ENCODE assay signal across 10 mouse cellular contexts in the genomic region with DNA sequence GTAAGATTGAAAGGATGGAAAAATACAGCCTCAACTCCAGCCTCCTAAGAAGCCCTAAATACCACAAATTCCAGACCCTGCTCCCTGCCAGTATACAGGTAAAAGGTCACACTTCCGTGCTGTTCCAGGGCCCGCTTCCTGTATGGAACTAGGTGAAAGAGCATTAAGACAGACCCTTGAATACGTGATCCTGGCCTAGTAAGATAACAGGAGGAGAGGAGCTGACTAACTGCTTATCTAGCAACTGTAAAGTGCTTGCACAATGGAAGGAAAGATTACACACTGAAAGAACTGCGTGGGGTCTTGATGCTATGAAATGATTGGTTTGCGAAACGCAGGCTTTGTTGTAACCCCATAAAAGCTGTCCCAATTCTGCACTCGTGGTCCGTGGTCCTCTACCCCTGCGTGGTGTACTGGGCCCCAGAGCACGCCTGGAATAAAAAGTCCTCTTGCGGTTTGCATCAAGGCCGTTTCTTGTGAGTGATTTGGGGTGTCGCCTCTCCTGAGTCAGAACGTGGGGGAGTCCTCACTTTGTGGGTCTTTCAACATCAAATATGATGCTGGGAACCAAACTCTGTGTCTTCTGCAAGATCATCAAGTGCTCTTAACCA. TPM values are rescaled to one million over a fixed set of nuclear protein-coding genes. Genes with fewer than 3 reads are reported as not detected.
A peak's percentile ranks its signal among the peaks of the same experiment; 100 is the strongest.
DNase-seq lines count a peak whose midpoint lies in the region; ATAC-seq and TF ChIP-seq lines count a peak whose summit lies in the region.
"Had no signal": no experiment of that assay in that cellular context is flagged by ENCODE, and none has a peak within 500 bp of the region (broad histone marks: within the 10 kb centered on the region; RNA-seq: fewer than 3 reads in every experiment).

No protein-coding gene starts in this region.

- DNase-seq in heart, adult 18-20 months, result no peak
- peak; percentile 82 for DNase-seq in R1 (ENCODE audit: low read depth, low spot score)
- no peak for DNase-seq in hindbrain, postnatal 0 days (ENCODE audit: low spot score)
- DNase-seq in liver, adult 2 months (ENCODE audit: extremely low read depth, low read depth, low spot score), result peak; percentile 25
- DNase-seq in adrenal gland, adult 2 months, result no peak
- no peak for DNase-seq in lung, adult 2 months
- DNase-seq: gastrocnemius, postnatal 10 days; right cerebral cortex, postnatal 4 days had no signal

- no peak overlapping the region for H3K4me3 ChIP-seq in heart, embryonic 11.5 days (ENCODE audit: low read depth, low read length)
- H3K4me3 ChIP-seq in hindbrain, postnatal 0 days (ENCODE audit: low read length), result no peak overlapping the region
- H3K4me3 ChIP-seq in liver, adult 2 months (ENCODE audit: insufficient read depth, low read depth, low read length), result no peak overlapping the region
- H3K4me3 ChIP-seq in lung, adult 2 months (replicated peaks; ENCODE audit: extremely low read depth, low read depth, low read length), result no peak overlapping the region

- no peaks in the 10 kb centered on the region for H3K27me3 ChIP-seq in heart, embryonic 11.5 days (ENCODE audit: control insufficient read depth, insufficient read depth, low read length)
- H3K27me3 ChIP-seq in hindbrain, postnatal 0 days (ENCODE audit: insufficient read depth, low read length), result no peaks in the 10 kb centered on the region
- H3K27me3 ChIP-seq in liver, adult 2 months (ENCODE audit: control insufficient read depth, insufficient read depth, low read length), result no peaks in the 10 kb centered on the region

- H3K4me1 ChIP-seq in heart, embryonic 11.5 days (ENCODE audit: control insufficient read depth, insufficient read depth, low read length), result peaks cover 14% of the 10 kb centered on the region
- H3K4me1 ChIP-seq in hindbrain, postnatal 0 days (ENCODE audit: insufficient read depth, low read length), result peaks cover 9% of the 10 kb centered on the region; the same call in 1 of the 2 replicates
- H3K4me1 ChIP-seq in liver, adult 2 months (ENCODE audit: control insufficient read depth, insufficient read depth, low read length), result peaks cover 5% of the 10 kb centered on the region; the same call in 1 of the 2 replicates
- H3K4me1 ChIP-seq in lung, adult 2 months (ENCODE audit: control insufficient read depth, insufficient read depth, low read length), result no peaks in the 10 kb centered on the region; the same call in 1 of the 2 replicates

- ATAC-seq in heart, embryonic 11.5 days (replicated peaks; ENCODE audit: insufficient number of reproducible peaks, low FRiP score, low TSS enrichment), result no peak
- ATAC-seq in hindbrain, postnatal 0 days, result no peak
- ATAC-seq in erythroid progenitor cell, adult 5-6 weeks (replicated peaks; ENCODE audit: low FRiP score, poor library complexity, severe bottlenecking), result no peak

- no peak overlapping the region for H3K4me2 ChIP-seq in heart, embryonic 11.5 days
- no peak overlapping the region for H3K4me2 ChIP-seq in hindbrain, postnatal 0 days (ENCODE audit: low read depth, low read length)

- peaks cover 11% of the 10 kb centered on the region for H3K79me2 ChIP-seq in liver, adult 2 months (ENCODE audit: control insufficient read depth, insufficient read depth, low read length)

- H3K36me3 ChIP-seq in heart, embryonic 11.5 days (ENCODE audit: control insufficient read depth, insufficient read depth, low read length), result no peaks in the 10 kb centered on the region
- H3K36me3 ChIP-seq in hindbrain, postnatal 0 days (ENCODE audit: insufficient read depth, low read length), result no peaks in the 10 kb centered on the region
- no peaks in the 10 kb centered on the region for H3K36me3 ChIP-seq in liver, adult 2 months (ENCODE audit: control insufficient read depth, insufficient read depth, low read length)

- H3K9me3 ChIP-seq in heart, embryonic 11.5 days (replicated peaks; ENCODE audit: control insufficient read depth, low read length), result no peaks in the 10 kb centered on the region
- no peaks in the 10 kb centered on the region for H3K9me3 ChIP-seq in hindbrain, postnatal 0 days (ENCODE audit: low read length)

- no peak for TF ChIP-seq POLR2A in liver, adult 2 months (IDR thresholded peaks at IDR 0.05; ENCODE audit: extremely low read depth, insufficient read depth, low read length)
- TF ChIP-seq POLR2A in lung, adult 2 months (IDR thresholded peaks at IDR 0.05; ENCODE audit: borderline replicate concordance, extremely low read depth, low read depth, low read length), result no peak

- WGBS in heart, embryonic 11.5 days (ENCODE audit: insufficient replicate concordance), result 73% methylated on average over 14 of the region's 14 CpGs
- 92% methylated on average over 14 of the region's 14 CpGs for WGBS in hindbrain, postnatal 0 days
- WGBS in liver, adult 2 months, result 71% methylated on average over 14 of the region's 14 CpGs
- WGBS in lung, adult 2 months, result 76% methylated on average over 14 of the region's 14 CpGs

- H3K27ac ChIP-seq in heart, embryonic 11.5 days (ENCODE audit: low read depth, low read length), result peak overlapping the region; percentile 38; the same call in 1 of the 2 replicates
- 0 out of 2 replicates have a peak overlapping the region, but pooled peaks have one; percentile 98 for H3K27ac ChIP-seq in hindbrain, postnatal 0 days
- H3K27ac ChIP-seq in liver, adult 2 months (replicated peaks; ENCODE audit: insufficient read depth, low read depth, low read length), result peak overlapping the region; percentile 52

- TF ChIP-seq CTCF in hindbrain, postnatal 0 days (IDR thresholded peaks at IDR 0.05; ENCODE audit: low read depth), result no peak
- TF ChIP-seq CTCF in liver, adult 2 months (IDR thresholded peaks at IDR 0.05; ENCODE audit: low read depth, low read length), result no peak
- no peak for TF ChIP-seq CTCF in lung, adult 2 months (IDR thresholded peaks at IDR 0.05; ENCODE audit: insufficient read depth, low read length)

- no peak overlapping the region for H3K9ac ChIP-seq in heart, embryonic 11.5 days (ENCODE audit: low read depth, low read length)
- no peak overlapping the region for H3K9ac ChIP-seq in hindbrain, postnatal 0 days (replicated peaks; ENCODE audit: low read length)
- H3K9ac ChIP-seq in liver, adult 2 months (ENCODE audit: low read depth, low read length), result no peak overlapping the region

RNA-seq across cellular contexts. Expression of a gene that starts 0.7 kb away (rescaled TPM):
- 55.5 and 67.1 TPM in 2 replicates for polyA plus RNA-seq in heart, embryonic 11.5 days (2014; fragmentation: Nextera tagmentation; extraction: Ambion mirVana)
- 10 to 100 TPM; 37.6 to 38.3 TPM for total RNA-seq in heart, adult 18-20 months (2021)
- total RNA-seq in hindbrain, postnatal 0 days (2014; rRNA removed), result 47.2 and 48.0 TPM in 2 replicates
- polyA plus RNA-seq in hindbrain, postnatal 0 days (2015; fragmentation: Nextera tagmentation; extraction: Ambion mirVana), result 116 and 119 TPM in 2 replicates
- total RNA-seq in liver, adult 2 months (2014; rRNA removed), result 17.3 and 23.7 TPM in 2 replicates
- 4.3 and 4.4 TPM in 2 replicates for polyA plus RNA-seq in liver, adult 2 months (2012; rRNA removed)
- 10 to 100 TPM; 38.8 to 40.9 TPM for total RNA-seq in adrenal gland, adult 2 months (2021)
- polyA plus RNA-seq in adrenal gland, adult 2 months (2012; rRNA removed), result 3.5 and 4.5 TPM in 2 replicates
- 14.7 and 16.6 TPM in 2 replicates for total RNA-seq in erythroid progenitor cell, adult 5-6 weeks (2015; ENCODE audit: low replicate concordance)
- total RNA-seq in erythroid progenitor cell, adult 5-6 weeks (2017; ENCODE audit: low replicate concordance), result 31.7 and 38.2 TPM in 2 replicates
- 6.1 and 12.5 TPM in 2 replicates for polyA plus RNA-seq in lung, adult 2 months (2012; rRNA removed)

RNA-seq across cellular contexts. Expression of a gene that starts 52.0 kb away (rescaled TPM):
- polyA plus RNA-seq in heart, embryonic 11.5 days (2014; fragmentation: Nextera tagmentation; extraction: Ambion mirVana), result 137 and 146 TPM in 2 replicates
- total RNA-seq in heart, adult 18-20 months (2021), result 10 to 100 TPM; 39.3 to 44.3 TPM
- 32.2 and 42.0 TPM in 2 replicates for total RNA-seq in hindbrain, postnatal 0 days (2014; rRNA removed)
- 82.3 and 91.3 TPM in 2 replicates for polyA plus RNA-seq in hindbrain, postnatal 0 days (2015; fragmentation: Nextera tagmentation; extraction: Ambion mirVana)
- total RNA-seq in liver, adult 2 months (2014; rRNA removed), result 58.5 and 73.5 TPM in 2 replicates
- polyA plus RNA-seq in liver, adult 2 months (2012; rRNA removed), result 20.8 and 24.7 TPM in 2 replicates
- 10 to 100 TPM; 54.1 to 68.9 TPM for total RNA-seq in adrenal gland, adult 2 months (2021)
- 50.4 and 73.4 TPM in 2 replicates for polyA plus RNA-seq in adrenal gland, adult 2 months (2012; rRNA removed)
- total RNA-seq in erythroid progenitor cell, adult 5-6 weeks (2015; ENCODE audit: low replicate concordance), result 119 and 159 TPM in 2 replicates
- 110 and 118 TPM in 2 replicates for total RNA-seq in erythroid progenitor cell, adult 5-6 weeks (2017; ENCODE audit: low replicate concordance)
- polyA plus RNA-seq in lung, adult 2 months (2012; rRNA removed), result 29.6 and 36.3 TPM in 2 replicates

RNA-seq across cellular contexts. Expression of a gene that starts 56.3 kb away (rescaled TPM):
- 42.2 and 48.9 TPM in 2 replicates for polyA plus RNA-seq in heart, embryonic 11.5 days (2014; fragmentation: Nextera tagmentation; extraction: Ambion mirVana)
- 100 to 1,000 TPM; 317 to 395 TPM for total RNA-seq in heart, adult 18-20 months (2021)
- 37.9 and 38.4 TPM in 2 replicates for total RNA-seq in hindbrain, postnatal 0 days (2014; rRNA removed)
- 46.0 and 51.8 TPM in 2 replicates for polyA plus RNA-seq in hindbrain, postnatal 0 days (2015; fragmentation: Nextera tagmentation; extraction: Ambion mirVana)
- total RNA-seq in liver, adult 2 months (2014; rRNA removed), result 13.5 and 14.3 TPM in 2 replicates
- 8.4 and 10.0 TPM in 2 replicates for polyA plus RNA-seq in liver, adult 2 months (2012; rRNA removed)
- total RNA-seq in adrenal gland, adult 2 months (2021), result 10 to 100 TPM; 36.2 to 44.4 TPM
- polyA plus RNA-seq in adrenal gland, adult 2 months (2012; rRNA removed), result 37.0 and 43.0 TPM in 2 replicates
- total RNA-seq in erythroid progenitor cell, adult 5-6 weeks (2015; ENCODE audit: low replicate concordance), result 0.72 and 5.0 TPM in 2 replicates
- total RNA-seq in erythroid progenitor cell, adult 5-6 weeks (2017; ENCODE audit: low replicate concordance), result 0.30 and 0.77 TPM in 2 replicates
- polyA plus RNA-seq in lung, adult 2 months (2012; rRNA removed), result 71.7 and 74.5 TPM in 2 replicates

Comparison
In these comparisons a context has a peak if more than half of its experiments do, and no peak if none do; other contexts are left out.
1. H3K27ac ChIP-seq: peak in every context shown above with its lines; median percentile 98 in hindbrain, postnatal 0 days; 52 in liver, adult 2 months; 38 in heart, embryonic 11.5 days.
2. DNase-seq: peak in R1 (single experiment) and liver, adult 2 months (single experiment); none in heart, adult 18-20 months (0 of 2), hindbrain, postnatal 0 days (single experiment), adrenal gland, adult 2 months (single experiment) and lung, adult 2 months (single experiment).